Comparison of ENCODE assay signal across 9 mouse cellular contexts in genomic region chr11:45943891-45944642, GRCm38 (mm10). TPM values are rescaled to one million over a fixed set of nuclear protein-coding genes. Genes with fewer than 3 reads are reported as not detected.
DNase-seq lines count a peak whose midpoint lies in the region; ATAC-seq and TF ChIP-seq lines count a peak whose summit lies in the region.
"Had no signal": no experiment of that assay in that cellular context is flagged by ENCODE, and none has a peak within 500 bp of the region (broad histone marks: within the 10 kb centered on the region; RNA-seq: fewer than 3 reads in every experiment).

No protein-coding gene starts in this region.

- peak overlapping the region; percentile 97 for H3K4me2 ChIP-seq in heart, postnatal 0 days (ENCODE audit: low read depth, low read length)
- peak overlapping the region; percentile 84 for H3K4me2 ChIP-seq in limb, embryonic 15.5 days
- H3K4me2 ChIP-seq in neural tube, embryonic 12.5 days (replicated peaks), result peak overlapping the region; percentile 88

- DNase-seq in layer of hippocampus, postnatal 14 days (ENCODE audit: low spot score in 2 of 2), result peak; percentile 25 to 32
- no peak for DNase-seq in layer of hippocampus, adult 9-11 months
- DNase-seq in MEL-GATA-1-ER (ENCODE audit: extremely low read depth, low read depth), result peak; percentile 6
- DNase-seq in cerebellum, postnatal 36 days, result peak; percentile 11 to 26
- DNase-seq in heart, postnatal 0 days (ENCODE audit: low spot score), result no peak
- no peak for DNase-seq in frontal cortex, postnatal 14 days (ENCODE audit: low spot score in 2 of 2)

- TF ChIP-seq EP300 in heart, postnatal 0 days (IDR thresholded peaks at IDR 0.05; ENCODE audit: low read depth), result no peak

- no peak for TF ChIP-seq CTCF in heart, postnatal 0 days (IDR thresholded peaks at IDR 0.05; ENCODE audit: low read depth)

- WGBS in heart, postnatal 0 days, result under 1% methylated on average over 49 of the region's 49 CpGs
- under 1% methylated on average over 49 of the region's 49 CpGs for WGBS in limb, embryonic 15.5 days
- under 1% methylated on average over 49 of the region's 49 CpGs for WGBS in neural tube, embryonic 12.5 days

- H3K9ac ChIP-seq in heart, postnatal 0 days (replicated peaks; ENCODE audit: low read depth, low read length), result peak overlapping the region; percentile 70
- peak overlapping the region; percentile 75 for H3K9ac ChIP-seq in limb, embryonic 15.5 days
- H3K9ac ChIP-seq in neural tube, embryonic 12.5 days, result peak overlapping the region; percentile 79

- peaks cover 11% of the 10 kb centered on the region; the same call in 1 of the 2 replicates for H3K36me3 ChIP-seq in heart, postnatal 0 days (replicated peaks; ENCODE audit: control insufficient read depth, insufficient read depth, low read length)
- peaks cover 6% of the 10 kb centered on the region for H3K36me3 ChIP-seq in limb, embryonic 15.5 days
- H3K36me3 ChIP-seq in neural tube, embryonic 12.5 days, result peaks cover 10% of the 10 kb centered on the region; the same call in 1 of the 2 replicates

- peaks cover 4% of the 10 kb centered on the region; the same call in 1 of the 2 replicates for H3K4me1 ChIP-seq in heart, postnatal 0 days (ENCODE audit: control insufficient read depth, insufficient read depth)
- H3K4me1 ChIP-seq in limb, embryonic 15.5 days, result peaks cover 15% of the 10 kb centered on the region
- H3K4me1 ChIP-seq in neural tube, embryonic 12.5 days, result peaks cover 15% of the 10 kb centered on the region

- H3K9me3 ChIP-seq in heart, postnatal 0 days (replicated peaks; ENCODE audit: control insufficient read depth, low read length), result no peaks in the 10 kb centered on the region
- H3K9me3 ChIP-seq in limb, embryonic 15.5 days, result no peaks in the 10 kb centered on the region
- no peaks in the 10 kb centered on the region for H3K9me3 ChIP-seq in neural tube, embryonic 12.5 days

- no peaks in the 10 kb centered on the region for H3K27me3 ChIP-seq in heart, postnatal 0 days (ENCODE audit: control insufficient read depth, insufficient read depth, low read length)
- no peaks in the 10 kb centered on the region for H3K27me3 ChIP-seq in limb, embryonic 15.5 days
- no peaks in the 10 kb centered on the region for H3K27me3 ChIP-seq in neural tube, embryonic 12.5 days (replicated peaks)

- ATAC-seq in heart, postnatal 0 days (ENCODE audit: insufficient read depth, low read depth), result peak; percentile 42
- no peak for ATAC-seq in limb, embryonic 15.5 days (ENCODE audit: insufficient number of reproducible peaks, low FRiP score, low TSS enrichment, low read depth)
- ATAC-seq in neural tube, embryonic 12.5 days (ENCODE audit: low FRiP score, low read depth), result peak; percentile 74

- H3K4me3 ChIP-seq in heart, postnatal 0 days (ENCODE audit: low read depth, low read length), result peak overlapping the region; percentile 81
- peak overlapping the region; percentile 93 for H3K4me3 ChIP-seq in limb, embryonic 15.5 days
- H3K4me3 ChIP-seq in neural tube, embryonic 12.5 days, result peak overlapping the region; percentile 86

- peak overlapping the region; percentile 36 for H3K27ac ChIP-seq in heart, postnatal 0 days (ENCODE audit: low read depth)
- H3K27ac ChIP-seq in limb, embryonic 15.5 days, result peak overlapping the region; percentile 50
- no peak overlapping the region for H3K27ac ChIP-seq in neural tube, embryonic 12.5 days

RNA-seq across cellular contexts. Expression of gene Lsm11, which starts 0.7 kb away (rescaled TPM):
- 100 to 1,000 TPM; 124 to 127 TPM for total RNA-seq in layer of hippocampus, postnatal 14 days (2021)
- 8.9 and 13.5 TPM in 2 replicates for total RNA-seq in heart, postnatal 0 days (2014; rRNA removed; ENCODE audit: low replicate concordance)
- 3.2 and 3.4 TPM in 2 replicates for polyA plus RNA-seq in heart, postnatal 0 days (2015; fragmentation: Nextera tagmentation; extraction: Ambion mirVana)
- polyA plus RNA-seq in limb, embryonic 15.5 days (2015; fragmentation: Nextera tagmentation; extraction: Ambion mirVana), result 4.1 and 5.6 TPM in 2 replicates
- polyA plus RNA-seq in neural tube, embryonic 12.5 days (2016; fragmentation: Nextera tagmentation; extraction: Ambion mirVana), result 15.8 and 16.0 TPM in 2 replicates

RNA-seq across cellular contexts. Expression of gene Thg1l, which starts 11.2 kb away (rescaled TPM):
- total RNA-seq in layer of hippocampus, postnatal 14 days (2021), result 10 to 100 TPM; 11.0 to 15.2 TPM
- 12.8 and 31.3 TPM in 2 replicates for total RNA-seq in heart, postnatal 0 days (2014; rRNA removed; ENCODE audit: low replicate concordance)
- 3.9 and 5.8 TPM in 2 replicates for polyA plus RNA-seq in heart, postnatal 0 days (2015; fragmentation: Nextera tagmentation; extraction: Ambion mirVana)
- 9.7 and 11.3 TPM in 2 replicates for polyA plus RNA-seq in limb, embryonic 15.5 days (2015; fragmentation: Nextera tagmentation; extraction: Ambion mirVana)
- 9.8 and 10.9 TPM in 2 replicates for polyA plus RNA-seq in neural tube, embryonic 12.5 days (2016; fragmentation: Nextera tagmentation; extraction: Ambion mirVana)

RNA-seq across cellular contexts. Expression of gene Sox30, which starts 36.0 kb away (rescaled TPM):
- under 1 TPM; 0.28 to 0.41 TPM for total RNA-seq in layer of hippocampus, postnatal 14 days (2021)
- total RNA-seq in heart, postnatal 0 days (2014; rRNA removed; ENCODE audit: low replicate concordance), result 1.3 TPM in 1 of 2 replicates, not detected in the other
- polyA plus RNA-seq in heart, postnatal 0 days (2015; fragmentation: Nextera tagmentation; extraction: Ambion mirVana), result 0.10 and 0.22 TPM in 2 replicates
- 0.24 and 0.28 TPM in 2 replicates for polyA plus RNA-seq in limb, embryonic 15.5 days (2015; fragmentation: Nextera tagmentation; extraction: Ambion mirVana)
- 0.23 and 0.29 TPM in 2 replicates for polyA plus RNA-seq in neural tube, embryonic 12.5 days (2016; fragmentation: Nextera tagmentation; extraction: Ambion mirVana)
- total RNA-seq: gastrocnemius, postnatal 36 days had no signal

Comparison
In these comparisons a context has a peak if more than half of its experiments do, and no peak if none do; other contexts are left out.
1. DNase-seq: peak in layer of hippocampus, postnatal 14 days (2 of 2), MEL-GATA-1-ER (single experiment) and cerebellum, postnatal 36 days (2 of 2); none in layer of hippocampus, adult 9-11 months (single experiment), heart, postnatal 0 days (single experiment) and frontal cortex, postnatal 14 days (0 of 2).
2. Peak in every context shown above with its lines, with median percentiles within 50 percentile points of each other: H3K4me2 ChIP-seq, H3K4me3 ChIP-seq and H3K9ac ChIP-seq.